Mouse (Mus musculus): ENCODE data around the gene Lamp2.

- TF ChIP-seq CTCF (IDR thresholded peaks at IDR 0.05; ENCODE audit: borderline replicate concordance, extremely low read depth, insufficient read depth, insufficient read length) (no peak), POLR2A (IDR thresholded peaks at IDR 0.05; ENCODE audit: borderline replicate concordance, extremely low read depth, insufficient read depth, insufficient read length, poor library complexity, severe bottlenecking) (no peak)
These were observed 33.2 kb downstream of the Lamp2 start for GRCm38 (mm10) chrX:38423096-38423495.

Data from brain, embryonic 14.5 days (tissue).